Mouse (Mus musculus) cerebellum, adult 2 months (tissue): ENCODE results near the gene P2rx5.

Experiments used
- CTCF ChIP-seq: fragments of 200-500 bp; IDR thresholded peaks from 2 replicates; pipeline ENCODE4 v1.5.1; 2011; ENCODE audit warnings: low read depth, mild to moderate bottlenecking, control low read depth, low read length, moderate library complexity, borderline replicate concordance; ENCODE audit not compliant: insufficient read depth
- POLR2A ChIP-seq: fragments of 200-500 bp; IDR thresholded peaks from 2 replicates; pipeline ENCODE4 v1.6.1; 2011; ENCODE audit warnings: low read length, control low read depth, borderline replicate concordance; ENCODE audit not compliant: insufficient read depth

DNA sequence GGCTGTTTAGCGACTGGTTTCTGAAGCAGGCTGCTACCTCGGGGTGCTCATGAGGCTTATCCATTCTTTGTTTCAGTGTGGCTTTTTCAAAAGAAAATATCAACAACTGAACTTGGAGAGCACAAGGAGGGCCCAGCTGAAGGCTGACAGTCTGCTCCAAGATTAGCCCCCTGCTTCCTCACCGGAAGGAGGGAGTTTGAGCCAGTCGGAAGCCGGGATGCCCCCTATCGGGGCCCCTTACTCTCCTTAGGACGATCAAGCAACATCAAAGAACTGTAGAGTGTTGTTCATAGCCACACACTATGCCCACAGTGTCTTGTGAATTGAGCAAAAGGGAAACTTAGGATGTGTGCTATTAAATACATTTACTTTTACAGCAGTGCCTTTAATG lies 13.3 kb upstream of the P2rx5 start:
- no peak for TF ChIP-seq CTCF
- no peak for TF ChIP-seq POLR2A
